Mouse (Mus musculus) kidney, adult 2 months (tissue): ENCODE data around the gene Fancg. TPM values are rescaled to one million over a fixed set of nuclear protein-coding genes. Genes with fewer than 3 reads are reported as not detected.

Source experiments
- DNase-seq: peaks from one replicate; pipeline ENCODE4 v3.0.0; 2021
- H3K27ac ChIP-seq: fragments of 200-500 bp; 2 replicates; pipeline ENCODE4 v1.5.1; 2012; ENCODE audit warnings: low read depth, low read length, control low read depth, inconsistent platforms; ENCODE audit not compliant: insufficient read depth
- H3K27me3 ChIP-seq: fragments of 200-500 bp; replicated peaks from 2 replicates; pipeline ENCODE4 v1.6.1; 2012; ENCODE audit warnings: mild to moderate bottlenecking, moderate library complexity, low read length, inconsistent platforms; ENCODE audit not compliant: control insufficient read depth, insufficient read depth
- H3K36me3 ChIP-seq: fragments of 200-500 bp; 2 replicates; pipeline ENCODE4 v1.6.1; 2012; ENCODE audit warnings: mild to moderate bottlenecking, moderate library complexity, low read length, inconsistent platforms; ENCODE audit not compliant: control insufficient read depth, insufficient read depth
- H3K4me1 ChIP-seq: fragments of 200-500 bp; 2 replicates; pipeline ENCODE4 v1.6.1; 2011; ENCODE audit warnings: low read length; ENCODE audit not compliant: control insufficient read depth, insufficient read depth
- H3K4me3 ChIP-seq: fragments of 200-500 bp; 2 replicates; pipeline ENCODE4 v1.5.1; 2011; ENCODE audit warnings: mild to moderate bottlenecking, low read depth, low read length, control low read depth; ENCODE audit not compliant: insufficient read depth
- CTCF ChIP-seq: fragments of 200-500 bp; conservative IDR thresholded peaks from 2 replicates; pipeline ENCODE4 v1.5.1; 2011; ENCODE audit warnings: low read depth, mild to moderate bottlenecking, control low read depth, low read length, moderate library complexity, mixed read lengths; ENCODE audit not compliant: insufficient read depth, insufficient read length
- POLR2A ChIP-seq: fragments of 200-500 bp; IDR thresholded peaks from one replicate; pipeline ENCODE4 v1.6.1; 2011; ENCODE audit warnings: low read depth, low read length, control low read depth
- WGBS: fragments of 180-500 bp; shearing (Covaris S2); methylation state at CpG from one replicate; pipeline ENCODE4 v1.1.7; 2018; 5-methylcytosine and 5-hydroxymethylcytosine counted together
- polyA plus RNA-seq: library from polyadenylated mRNA; depleted of rRNA; stranded (reverse); fragments of >200 nt; gene quantifications from 2 replicates; pipeline ENCODE4 v1.2.3, GENCODE M21; 2012; rRNA removed

Fancg gene
- polyA plus RNA-seq = 6.8 and 7.1 TPM in 2 replicates

DNA sequence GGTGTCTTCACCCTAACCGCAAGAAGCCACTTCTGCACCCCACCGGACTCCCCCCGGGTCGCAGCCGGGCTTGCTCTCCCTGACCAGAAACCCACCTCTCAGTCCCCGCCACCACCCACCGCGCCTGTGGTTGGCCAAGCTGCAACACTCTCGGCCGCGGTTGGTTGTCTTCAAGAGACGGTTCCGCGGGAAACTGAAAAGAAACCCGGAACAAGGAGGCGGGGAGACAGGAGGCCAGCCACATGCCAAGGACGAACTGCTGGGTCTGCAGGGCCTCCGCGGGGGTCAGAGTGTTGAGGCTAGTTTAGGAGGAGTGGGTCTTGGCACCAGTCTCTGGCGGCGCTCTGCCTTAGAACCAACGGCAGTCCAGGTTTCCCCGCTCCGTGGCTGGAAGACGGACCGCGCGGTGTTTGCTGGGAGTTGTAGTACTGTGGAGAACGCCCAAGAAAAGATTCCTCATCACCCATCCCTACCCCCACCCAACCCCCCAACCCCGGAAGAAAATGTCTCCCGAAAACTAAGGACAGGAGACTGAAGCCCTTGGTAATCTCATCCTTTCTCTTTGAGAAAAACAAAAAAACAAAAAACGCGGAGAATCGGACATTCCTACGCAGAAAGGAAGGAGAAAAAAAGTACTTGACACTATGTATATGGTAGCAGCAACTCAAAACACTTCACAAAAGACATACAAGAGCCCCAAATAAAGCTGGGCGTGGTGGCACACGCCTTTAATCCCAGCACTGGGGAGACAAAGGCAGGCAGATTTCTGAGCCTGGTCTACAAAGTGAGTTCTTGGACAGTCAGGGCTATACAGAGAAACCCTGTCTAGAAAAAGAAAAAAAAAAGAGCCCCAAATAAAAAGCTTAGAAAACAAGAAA is at the start of gene Fancg:
Fancg (minus strand) TSS at position 346 of the 878 bp plus-strand sequence.
- H3K4me3 ChIP-seq = peak within 1 kb of the TSS; percentile 91
- H3K27me3 ChIP-seq = no peaks in the 10 kb centered on the region
- H3K36me3 ChIP-seq = no peaks in the 10 kb centered on the region
- under 1% methylated on average over 37 of the region's 37 CpGs for WGBS
- peak; percentile 90 for DNase-seq
- TF ChIP-seq POLR2A (no peak), CTCF (no peak)
- no peak within 1 kb of the TSS for H3K27ac ChIP-seq
- H3K4me1 ChIP-seq = peaks cover 4% of the 10 kb centered on the region; the same call in 1 of the 2 replicates

DNA sequence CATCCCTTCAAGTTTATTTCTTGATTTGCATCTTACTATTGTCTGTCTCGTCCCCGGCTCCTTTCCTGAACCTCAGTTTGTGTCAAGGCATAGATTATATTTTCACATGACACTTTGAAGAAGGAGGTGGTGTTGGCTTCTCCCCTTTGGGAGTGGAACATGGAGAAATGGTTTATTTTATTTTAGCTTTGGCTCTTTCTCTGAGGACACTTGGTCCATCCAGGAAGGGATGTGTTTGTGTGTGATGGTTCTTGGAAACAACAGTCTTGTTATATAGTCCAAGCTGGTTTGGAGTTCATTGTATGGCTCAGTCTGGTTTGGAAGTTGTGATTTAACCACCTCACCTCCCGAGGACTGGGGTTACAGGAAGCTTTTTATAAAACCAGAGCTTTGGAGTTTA is 49.4 kb upstream of the Fancg start:
- no peak for TF ChIP-seq CTCF
- TF ChIP-seq POLR2A = no peak
- no peaks in the 10 kb centered on the region for H3K27me3 ChIP-seq
- H3K4me3 ChIP-seq = peak overlapping the region; percentile 75; the same call in 1 of the 2 replicates
- peaks cover 9% of the 10 kb centered on the region; the same call in 1 of the 2 replicates for H3K4me1 ChIP-seq
- WGBS = 21% methylated on average over 3 of the region's 3 CpGs
- H3K36me3 ChIP-seq = no peaks in the 10 kb centered on the region
- H3K27ac ChIP-seq = no peak overlapping the region
- peak; percentile 22 for DNase-seq

DNA sequence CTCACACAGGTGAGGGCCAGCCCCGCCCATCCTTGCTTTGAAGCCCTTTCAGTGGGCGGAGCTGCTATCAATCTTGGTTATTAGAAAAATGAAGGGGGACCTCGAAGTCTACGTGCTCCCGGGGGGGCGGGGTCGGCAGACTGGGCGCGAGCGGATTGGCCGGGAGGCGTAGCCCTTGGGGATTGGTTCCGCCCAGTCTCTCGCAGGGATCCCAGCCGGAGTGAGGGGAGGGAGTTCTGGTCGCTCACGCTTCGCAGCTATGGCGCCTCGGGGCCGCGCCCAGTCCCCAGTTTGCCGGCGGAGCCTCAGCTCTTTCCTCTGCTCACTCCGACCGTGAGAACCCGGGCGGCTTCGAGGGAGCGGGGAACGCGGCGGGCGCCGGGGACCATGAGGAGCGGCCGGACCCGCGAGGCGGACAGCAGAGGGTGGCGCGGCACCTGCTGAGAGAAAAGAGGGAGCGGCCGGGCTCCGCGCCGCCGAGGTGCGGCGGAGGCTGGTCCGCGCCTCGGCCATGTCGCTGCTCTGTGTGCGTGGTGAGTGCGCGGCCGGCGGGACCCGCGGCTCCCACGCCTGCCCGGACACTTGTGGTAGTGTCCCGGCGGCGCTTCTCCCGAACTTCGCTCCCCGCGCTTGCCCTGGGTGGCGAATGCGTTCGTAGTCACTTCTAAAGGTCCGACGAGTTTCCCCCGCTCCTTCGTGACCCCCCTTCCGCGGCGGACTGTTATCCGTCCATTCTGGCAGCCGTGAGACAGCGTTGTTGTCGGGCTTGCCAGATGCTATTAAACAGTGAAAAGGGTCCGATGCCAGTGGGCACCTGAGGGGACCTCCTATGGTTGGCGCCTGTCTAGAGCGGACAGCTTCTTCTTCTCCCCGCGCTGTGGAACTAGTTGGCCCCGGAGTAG is 48.7 kb upstream of the Fancg start, which contains the start of gene Unc13b:
Unc13b (plus strand) TSS at position 201 of the 902 bp plus-strand sequence.
- DNase-seq = peak; percentile 96
- peak; percentile 26 for TF ChIP-seq POLR2A
- no peak for TF ChIP-seq CTCF

DNA sequence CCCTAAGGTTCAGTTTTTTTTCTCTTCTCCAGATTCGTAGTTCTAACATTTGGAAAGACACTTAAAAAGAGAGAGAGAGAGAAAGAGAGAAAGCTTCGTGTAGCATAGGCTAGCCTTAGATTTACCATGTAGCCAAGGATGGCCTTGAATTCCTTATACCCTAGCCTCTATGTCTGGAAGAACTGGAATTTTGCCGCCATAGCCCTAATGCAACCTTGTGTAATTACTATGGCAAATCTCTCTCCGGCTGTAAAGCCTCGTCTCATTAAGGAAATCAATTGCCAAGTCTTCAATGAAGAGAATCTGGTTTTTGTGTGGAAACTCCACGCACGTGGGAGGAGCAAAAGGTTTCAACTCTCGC is 48.1 kb upstream of the Fancg start:
- peak overlapping the region; percentile 31; the same call in 1 of the 2 replicates for H3K4me3 ChIP-seq
- H3K4me1 ChIP-seq = peaks cover 9% of the 10 kb centered on the region; the same call in 1 of the 2 replicates
- no peaks in the 10 kb centered on the region for H3K36me3 ChIP-seq
- H3K27me3 ChIP-seq = no peaks in the 10 kb centered on the region
- TF ChIP-seq CTCF (no peak), POLR2A (no peak)
- WGBS = 20% methylated on average over 8 of the region's 8 CpGs
- no peak overlapping the region for H3K27ac ChIP-seq
- DNase-seq = no peak

More for the DNA sequence above, 48.7 kb upstream of the Fancg start, which contains the start of gene Unc13b:
- Histone ChIP-seq H3K4me1 (peaks cover 9% of the 10 kb centered on the region; the same call in 1 of the 2 replicates), H3K27me3 (no peaks in the 10 kb centered on the region), H3K4me3 (peak within 1 kb of the TSS; percentile 75), H3K36me3 (no peaks in the 10 kb centered on the region), H3K27ac (no peak within 1 kb of the TSS)
- WGBS = under 1% methylated on average over 77 of the region's 90 CpGs

DNA sequence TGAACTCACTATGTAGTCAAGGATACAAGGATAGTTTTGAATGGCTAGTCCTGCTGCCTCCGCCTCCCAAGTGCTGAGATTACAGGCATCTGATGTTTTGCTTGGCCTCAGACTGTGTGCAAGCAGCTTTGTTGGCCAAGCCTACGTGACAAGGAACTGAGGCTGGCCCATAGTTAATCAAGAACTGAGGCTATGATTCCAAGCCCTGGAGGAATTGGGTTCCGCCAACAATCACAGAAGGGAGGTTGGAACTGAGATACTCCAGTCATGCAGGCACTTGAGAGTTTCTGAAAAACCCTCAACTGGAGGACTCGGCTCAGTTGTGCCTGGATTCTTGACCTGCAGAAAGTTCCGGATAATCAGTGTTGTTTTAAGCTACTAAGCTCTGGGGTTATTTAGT is 47.3 kb upstream of the Fancg start:
- 84% methylated on average over 5 of the region's 5 CpGs for WGBS
- H3K27me3 ChIP-seq = no peaks in the 10 kb centered on the region
- peaks cover 9% of the 10 kb centered on the region; the same call in 1 of the 2 replicates for H3K4me1 ChIP-seq
- TF ChIP-seq CTCF = no peak
- no peak for TF ChIP-seq POLR2A
- no peaks in the 10 kb centered on the region for H3K36me3 ChIP-seq
- no peak overlapping the region for H3K4me3 ChIP-seq
- DNase-seq = no peak
- no peak overlapping the region for H3K27ac ChIP-seq

DNA sequence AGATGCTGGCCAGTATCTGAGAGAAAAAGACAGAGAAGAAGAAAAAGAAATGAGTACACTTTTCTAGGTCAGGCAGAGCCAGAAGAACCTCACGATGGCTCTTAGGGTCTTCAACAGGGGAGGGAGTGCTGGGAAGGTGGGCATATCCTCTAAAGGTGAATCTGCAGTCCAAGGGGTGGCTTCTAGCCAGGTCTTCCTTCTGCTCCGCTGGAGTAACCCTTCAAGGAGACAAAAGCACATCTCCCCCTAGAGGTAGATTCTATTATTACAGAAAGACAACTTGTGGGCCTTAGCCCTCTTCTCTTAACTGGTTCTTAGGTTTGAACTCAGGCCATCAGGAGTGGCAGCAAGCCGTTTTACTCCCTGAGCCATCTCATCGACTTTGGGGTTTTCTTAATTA is 42.3 kb upstream of the Fancg start:
- no peaks in the 10 kb centered on the region for H3K27me3 ChIP-seq
- no peak overlapping the region for H3K27ac ChIP-seq
- H3K4me1 ChIP-seq = no peaks in the 10 kb centered on the region
- no peaks in the 10 kb centered on the region for H3K36me3 ChIP-seq
- WGBS = 5% methylated on average over 4 of the region's 4 CpGs
- TF ChIP-seq CTCF (peak; percentile 53), POLR2A (no peak)
- H3K4me3 ChIP-seq = no peak overlapping the region
- peak; percentile 78 for DNase-seq
